Mouse (Mus musculus): Measurements from ENCODE around the gene Fgfr2.

Fgfr2 gene

GRCm38 (mm10) chr7:132369784-132370183 is 753.4 kb downstream of the Fgfr2 start:
- in situ Hi-C loops (cut with MboI; ENCODE audit: unreplicated experiment in 2 of 2), result no loop called here

- in situ Hi-C loops (cut with MboI; ENCODE audit: unreplicated experiment in 2 of 2), result no loop called here
These were observed 754.3 kb downstream of the Fgfr2 start for GRCm38 (mm10) chr7:132368859-132369258.

- in situ Hi-C loops (cut with MboI; ENCODE audit: unreplicated experiment in 2 of 2), result no loop called here
These were observed 755.8 kb downstream of the Fgfr2 start for GRCm38 (mm10) chr7:132367344-132367743.

GRCm38 (mm10) chr7:132365703-132366384 is 757.3 kb downstream of the Fgfr2 start:
- in situ Hi-C loops (cut with MboI; ENCODE audit: unreplicated experiment in 2 of 2), result no loop called here

GRCm38 (mm10) chr7:132365111-132365510 is 758.0 kb downstream of the Fgfr2 start:
- in situ Hi-C loops (cut with MboI; ENCODE audit: unreplicated experiment in 2 of 2), result no loop called here

- in situ Hi-C loops (cut with MboI; ENCODE audit: unreplicated experiment in 2 of 2), result no loop called here
These were observed 758.6 kb downstream of the Fgfr2 start for GRCm38 (mm10) chr7:132364506-132364905.

GRCm38 (mm10) chr7:132360336-132360735 is 762.8 kb downstream of the Fgfr2 start:
- in situ Hi-C loops (cut with MboI; ENCODE audit: unreplicated experiment in 2 of 2), result no loop called here

GRCm38 (mm10) chr7:132358709-132359108 is 764.4 kb downstream of the Fgfr2 start:
- in situ Hi-C loops (cut with MboI; ENCODE audit: unreplicated experiment in 2 of 2), result loop anchor here (5.0 to 10.0 kb wide), 4 partner anchors 36 to 336 kb away; no protein-coding TSS in a partner anchor

- in situ Hi-C loops (cut with MboI; ENCODE audit: unreplicated experiment in 2 of 2), result loop anchor here (5.0 to 10.0 kb wide), 4 partner anchors 36 to 337 kb away; no protein-coding TSS in a partner anchor
These were observed 764.9 kb downstream of the Fgfr2 start for GRCm38 (mm10) chr7:132358250-132358649.

- in situ Hi-C loops (cut with MboI; ENCODE audit: unreplicated experiment in 2 of 2), result loop anchor here (5.0 to 10.0 kb wide), 4 partner anchors 36 to 337 kb away; no protein-coding TSS in a partner anchor
These were observed 765.3 kb downstream of the Fgfr2 start for GRCm38 (mm10) chr7:132357841-132358237.

GRCm38 (mm10) chr7:132356881-132357840 is 766.0 kb downstream of the Fgfr2 start:
- in situ Hi-C loops (cut with MboI; ENCODE audit: unreplicated experiment in 2 of 2), result loop anchor here (5.0 to 10.0 kb wide), 4 partner anchors 35 to 338 kb away; no protein-coding TSS in a partner anchor

GRCm38 (mm10) chr7:132356185-132356584 is 767.0 kb downstream of the Fgfr2 start:
- in situ Hi-C loops (cut with MboI; ENCODE audit: unreplicated experiment in 2 of 2), result loop anchor here (5.0 to 10.0 kb wide), 4 partner anchors 34 to 339 kb away; no protein-coding TSS in a partner anchor

GRCm38 (mm10) chr7:132355767-132356166 is 767.4 kb downstream of the Fgfr2 start:
- in situ Hi-C loops (cut with MboI; ENCODE audit: unreplicated experiment in 2 of 2), result loop anchor here (5.0 to 10.0 kb wide), 4 partner anchors 33 to 339 kb away; no protein-coding TSS in a partner anchor

GRCm38 (mm10) chr7:132349075-132349572 is 774.0 kb downstream of the Fgfr2 start:
- in situ Hi-C loops (cut with MboI; ENCODE audit: unreplicated experiment in 2 of 2), result no loop called here

GRCm38 (mm10) chr7:132347273-132348045 is 775.7 kb downstream of the Fgfr2 start:
- in situ Hi-C loops (cut with MboI; ENCODE audit: unreplicated experiment in 2 of 2), result no loop called here

GRCm38 (mm10) chr7:132345526-132346070 is 777.6 kb downstream of the Fgfr2 start:
- in situ Hi-C loops (cut with MboI; ENCODE audit: unreplicated experiment in 2 of 2), result no loop called here

GRCm38 (mm10) chr7:132344606-132345005 is 778.5 kb downstream of the Fgfr2 start:
- in situ Hi-C loops (cut with MboI; ENCODE audit: unreplicated experiment in 2 of 2), result no loop called here

- in situ Hi-C loops (cut with MboI; ENCODE audit: unreplicated experiment in 2 of 2), result no loop called here
These were observed 779.2 kb downstream of the Fgfr2 start for GRCm38 (mm10) chr7:132343900-132344299.

- in situ Hi-C loops (cut with MboI; ENCODE audit: unreplicated experiment in 2 of 2), result no loop called here
These were observed 780.0 kb downstream of the Fgfr2 start for GRCm38 (mm10) chr7:132343146-132343545.
